Mouse (Mus musculus) inflammation-experienced regulatory T-cells, adult 6 months (primary cell): ENCODE measurements around the gene Sh2d6. TPM values are rescaled to one million over a fixed set of nuclear protein-coding genes. Genes with fewer than 3 reads are reported as not detected.
"Not testable (repeated sequence)": the region's sequence is repeated elsewhere in the genome, so short reads cannot be mapped to it uniquely, and the experiment has no call there.

ENCODE experiments used
- ATAC-seq: one replicate; pipeline ENCODE4 v1.8.0; 2017
- polyA plus RNA-seq, 3 experiments: library from polyadenylated mRNA; unstranded; fragments of 100-300 nt; shearing (Covaris generic); gene quantifications; one replicate each; pipeline ENCODE4 v1.2.1; 2017

The Sh2d6 gene
- polyA plus RNA-seq, 3 experiments from 2014 or later, result not detected

DNA sequence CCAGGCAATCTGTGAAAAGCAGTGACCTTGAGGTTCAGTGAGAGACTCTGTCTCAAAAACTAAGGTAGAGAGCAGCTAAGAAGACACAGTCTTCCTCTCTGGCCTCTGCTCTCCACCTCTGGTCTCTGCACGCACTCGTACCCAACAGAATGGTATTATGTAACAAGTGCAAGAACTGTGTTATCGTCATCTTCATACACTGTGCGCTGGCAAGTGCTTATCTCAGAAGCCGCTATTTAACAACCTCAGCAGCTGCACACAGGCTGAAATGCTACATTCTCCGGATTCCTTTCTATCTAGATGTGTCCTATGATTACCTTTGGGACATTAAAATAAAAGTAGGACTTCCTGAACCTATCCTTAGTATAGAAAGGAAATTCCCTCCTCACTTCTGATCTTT, 28.6 kb downstream of the Sh2d6 start:
- ATAC-seq, result no peak

DNA sequence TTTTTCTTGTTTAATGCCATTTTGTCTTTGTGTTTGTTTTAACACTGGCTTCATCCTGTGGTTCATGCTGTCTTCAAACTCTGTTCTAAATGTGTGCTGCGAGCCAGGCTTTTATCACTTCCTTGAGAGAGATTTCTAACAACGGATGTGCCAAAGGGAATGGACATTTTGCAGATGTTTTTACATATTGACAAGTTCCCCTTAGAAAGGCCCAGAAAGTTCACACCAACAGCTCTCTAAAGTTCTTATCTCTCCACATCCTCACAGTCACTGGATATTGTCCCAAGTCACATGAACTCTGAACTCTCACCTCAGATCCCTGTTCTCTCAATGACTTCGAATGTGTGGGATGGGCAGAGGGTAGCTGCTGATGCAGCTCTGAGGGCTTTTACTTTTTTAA, 30.4 kb downstream of the Sh2d6 start:
- no peak for ATAC-seq

DNA sequence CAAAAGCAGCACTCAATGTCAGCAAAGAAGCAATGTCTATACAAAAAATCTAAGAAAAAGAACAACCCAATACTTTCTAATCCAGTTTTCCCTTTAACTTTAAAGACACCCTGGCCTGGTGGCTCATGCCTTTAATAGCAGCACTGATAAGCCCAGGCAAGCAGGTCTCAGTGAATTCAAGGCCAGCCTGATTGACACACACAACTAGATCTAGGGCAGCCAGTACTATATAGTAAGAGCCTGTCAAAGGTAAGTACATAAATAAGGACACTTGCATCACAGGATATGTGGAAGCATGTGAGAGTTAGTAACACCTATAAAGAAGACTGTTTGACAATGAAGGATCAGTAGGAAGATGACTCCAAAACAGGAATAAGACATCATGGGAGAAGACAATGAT, 32.0 kb downstream of the Sh2d6 start:
- no peak for ATAC-seq

DNA sequence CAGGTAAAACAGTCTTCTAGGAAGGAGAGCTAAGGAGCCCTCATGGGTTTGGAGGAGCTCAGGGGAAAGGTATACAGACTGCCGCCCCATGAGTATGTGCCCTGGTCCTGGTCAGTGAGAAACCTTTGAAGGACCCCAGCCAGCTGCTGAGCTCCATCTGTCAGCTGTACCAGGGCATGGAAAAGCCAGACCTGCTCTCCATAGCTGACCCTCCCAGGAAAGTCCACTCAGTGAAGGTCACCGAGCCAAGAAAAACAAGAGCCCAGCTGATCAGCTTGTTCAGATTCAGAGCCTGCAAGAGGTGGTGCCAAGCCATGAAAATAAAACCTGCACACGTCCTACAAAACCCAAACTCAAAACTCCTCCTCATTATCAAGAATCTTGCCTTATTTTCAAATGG, 32.7 kb downstream of the Sh2d6 start:
- no peak for ATAC-seq

DNA sequence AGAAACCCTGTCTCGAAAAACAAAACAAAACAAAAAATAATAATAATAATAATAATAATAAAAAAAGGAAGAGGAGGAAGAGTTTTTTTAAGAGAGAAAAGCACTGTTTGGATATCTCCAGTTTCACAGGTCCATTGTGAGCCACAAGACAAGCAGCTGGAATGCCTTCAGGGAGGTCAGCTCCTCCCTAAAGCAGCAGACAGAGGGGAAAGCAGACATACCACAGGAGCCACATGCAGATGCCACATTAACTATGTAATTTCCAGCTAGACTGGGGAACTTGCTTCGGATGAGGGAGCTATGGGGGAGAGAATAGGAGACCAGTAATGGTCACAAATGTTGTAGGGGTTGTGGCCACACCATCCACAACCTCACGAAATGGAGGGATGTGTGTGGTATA, 34.2 kb downstream of the Sh2d6 start:
- no peak for ATAC-seq

DNA sequence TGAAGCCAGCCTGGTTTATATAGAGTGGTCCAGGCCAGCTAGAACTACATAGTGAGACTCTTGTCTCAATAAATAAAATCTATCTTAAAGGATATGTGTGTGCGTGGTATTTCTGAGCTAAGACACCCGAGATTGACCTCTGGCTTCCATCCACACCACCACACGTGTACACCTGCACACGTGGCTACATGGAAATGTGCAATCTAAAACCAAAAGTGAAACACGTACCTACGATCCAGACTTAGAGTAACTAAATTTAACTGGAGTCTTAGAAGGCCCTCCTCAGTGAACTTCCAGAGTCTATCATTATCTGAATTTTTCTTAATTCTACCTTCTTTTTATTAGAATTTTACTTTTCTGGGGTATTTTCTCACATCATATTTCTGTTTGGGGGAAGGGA, 35.2 kb downstream of the Sh2d6 start:
- peak; percentile 75 for ATAC-seq

DNA sequence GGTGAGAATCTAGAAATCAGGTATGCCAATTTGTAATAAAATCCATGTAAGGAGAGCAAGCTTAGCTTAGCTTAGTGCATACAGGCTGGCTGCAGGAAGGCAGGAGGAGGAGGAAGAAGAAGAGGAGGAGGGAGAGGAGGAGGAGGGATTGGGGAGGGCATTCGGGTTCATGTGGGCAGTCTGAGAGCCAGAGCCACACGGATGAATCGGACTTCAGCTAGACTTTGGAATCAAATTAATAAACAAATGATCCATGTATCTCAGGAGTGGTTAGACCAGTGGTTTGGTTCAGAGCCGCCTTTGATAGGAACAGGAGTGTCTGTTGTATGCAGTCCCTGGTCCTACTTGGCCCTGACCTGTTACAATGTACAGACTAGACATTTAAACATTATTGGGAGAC, 36.6 kb downstream of the Sh2d6 start:
- ATAC-seq, result no peak

DNA sequence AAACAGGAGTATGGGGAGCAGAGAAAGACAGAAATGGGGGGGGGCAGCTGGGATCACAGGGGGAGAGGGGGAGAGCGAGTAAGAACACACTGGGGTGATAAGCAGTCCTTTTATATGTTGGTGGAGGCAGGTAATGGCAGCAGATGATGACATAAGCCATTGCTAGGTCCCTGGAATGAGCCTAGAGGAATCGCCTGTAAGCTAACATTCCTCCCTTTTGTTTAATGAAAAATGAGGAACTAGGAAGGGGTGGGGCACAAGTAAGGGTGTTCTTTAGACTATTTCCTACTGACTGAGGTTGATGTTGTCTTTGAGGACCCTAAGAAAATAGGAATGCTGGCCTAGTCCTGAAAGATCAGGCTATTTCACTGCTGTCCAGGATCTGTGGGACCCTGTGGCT, 39.4 kb downstream of the Sh2d6 start:
- ATAC-seq, result no peak

DNA sequence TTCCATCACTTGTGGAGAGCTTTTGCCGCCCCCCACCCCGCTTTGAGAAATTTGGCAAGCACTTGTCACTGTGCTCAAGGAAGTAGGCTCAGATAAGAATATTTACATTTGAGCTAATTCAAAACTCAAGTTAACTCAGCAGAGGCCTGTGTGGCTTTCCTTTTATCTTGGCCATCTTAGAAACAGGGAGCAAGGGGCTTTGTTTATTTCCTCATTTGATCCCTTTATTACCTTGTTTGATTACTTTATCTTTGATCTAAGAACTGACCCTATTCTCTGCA, 41.1 kb downstream of the Sh2d6 start:
- ATAC-seq, result no peak

DNA sequence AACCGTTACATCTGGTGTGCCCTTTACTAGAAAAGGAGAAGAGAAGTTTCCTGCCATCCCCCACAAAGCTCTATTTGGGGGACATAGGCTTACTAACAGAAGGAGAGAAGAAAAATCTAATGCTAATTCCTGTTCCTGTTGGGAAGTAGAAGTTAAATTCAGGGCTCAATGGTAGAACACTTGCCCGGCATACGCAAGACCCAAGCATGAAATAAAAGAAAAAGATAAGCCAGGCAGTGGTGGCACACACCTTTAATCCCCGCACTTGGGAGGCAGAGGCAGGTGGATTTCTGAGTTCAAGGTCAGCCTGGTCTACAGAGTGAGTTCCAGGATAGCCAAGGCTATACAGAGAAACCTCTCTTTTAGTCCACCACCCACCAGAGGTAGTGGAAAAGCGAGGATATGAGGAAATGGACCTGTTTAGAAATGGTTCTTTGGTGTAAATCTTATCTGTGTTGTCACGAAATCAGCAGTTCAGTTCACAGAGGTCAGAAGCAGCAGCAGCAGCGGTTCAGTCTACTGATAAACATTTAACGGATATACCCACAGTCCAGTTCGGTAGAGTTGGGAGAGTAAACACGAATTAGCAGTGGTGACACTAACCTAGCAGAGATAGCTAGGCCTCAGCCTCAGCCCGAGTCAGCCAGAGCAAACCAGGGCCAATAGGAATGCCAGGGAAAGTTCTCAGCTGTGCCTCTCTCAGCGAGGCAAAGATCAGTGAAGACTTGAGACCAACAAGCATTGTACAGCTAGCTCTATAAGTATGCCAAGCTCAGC, 41.7 kb downstream of the Sh2d6 start:
- no peak for ATAC-seq

DNA sequence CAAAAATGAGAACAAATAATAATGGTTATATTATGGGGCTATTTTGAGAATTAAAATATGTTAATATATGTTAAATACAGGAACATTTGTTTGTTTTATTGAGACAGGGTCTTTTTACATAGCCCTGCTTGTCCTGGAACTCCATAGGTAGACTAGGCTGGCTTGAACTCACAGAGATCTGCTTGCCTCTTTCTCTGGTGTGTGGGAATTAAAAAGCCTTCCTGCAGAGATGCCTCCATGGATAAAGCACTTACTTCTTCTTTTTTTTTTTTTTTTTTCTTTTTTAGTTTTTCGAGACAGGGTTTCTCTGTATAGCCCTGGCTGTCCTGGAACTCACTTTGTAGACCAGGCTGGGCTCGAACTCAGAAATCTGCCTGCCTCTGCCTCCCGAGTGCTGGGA, 42.8 kb downstream of the Sh2d6 start:
- ATAC-seq, result not testable (repeated sequence)

DNA sequence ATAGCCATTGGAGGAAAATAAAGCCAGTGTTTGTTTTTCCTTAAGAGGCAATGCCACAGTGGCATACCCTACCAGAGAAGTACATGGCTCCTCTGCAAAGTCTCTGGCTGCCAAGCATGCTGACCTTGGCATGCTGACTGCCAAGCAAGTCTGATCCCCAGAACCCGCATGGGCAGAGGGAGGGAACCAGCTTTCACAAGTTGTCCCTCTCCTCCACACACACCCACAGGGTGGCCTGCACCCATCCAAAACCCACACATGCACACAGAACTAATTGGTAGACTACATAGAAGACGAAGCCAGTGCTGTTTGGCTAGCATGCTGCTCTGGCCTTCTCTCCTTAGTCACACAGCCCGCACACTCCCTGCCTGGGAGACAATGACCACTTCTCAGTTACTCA, 43.9 kb downstream of the Sh2d6 start:
- ATAC-seq, result no peak

DNA sequence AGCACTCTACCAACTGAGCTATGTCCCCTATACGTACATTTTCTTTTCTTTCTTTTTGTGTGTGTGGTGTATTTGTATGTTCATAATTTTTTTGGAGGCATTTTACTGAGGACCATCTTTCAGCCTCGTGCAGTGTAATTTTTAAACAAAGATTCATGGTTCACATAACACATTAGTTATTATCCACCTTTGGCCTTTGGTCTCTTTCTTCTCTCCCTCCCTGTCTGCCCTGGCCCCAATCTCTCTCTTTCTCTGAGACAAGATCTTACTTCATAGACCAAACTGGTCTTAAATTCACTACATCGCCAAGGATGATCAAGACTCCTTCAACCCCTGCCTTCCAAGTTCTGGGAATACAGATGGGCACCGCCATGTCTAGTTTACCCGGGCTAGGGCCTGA, 44.7 kb downstream of the Sh2d6 start:
- no peak for ATAC-seq

DNA sequence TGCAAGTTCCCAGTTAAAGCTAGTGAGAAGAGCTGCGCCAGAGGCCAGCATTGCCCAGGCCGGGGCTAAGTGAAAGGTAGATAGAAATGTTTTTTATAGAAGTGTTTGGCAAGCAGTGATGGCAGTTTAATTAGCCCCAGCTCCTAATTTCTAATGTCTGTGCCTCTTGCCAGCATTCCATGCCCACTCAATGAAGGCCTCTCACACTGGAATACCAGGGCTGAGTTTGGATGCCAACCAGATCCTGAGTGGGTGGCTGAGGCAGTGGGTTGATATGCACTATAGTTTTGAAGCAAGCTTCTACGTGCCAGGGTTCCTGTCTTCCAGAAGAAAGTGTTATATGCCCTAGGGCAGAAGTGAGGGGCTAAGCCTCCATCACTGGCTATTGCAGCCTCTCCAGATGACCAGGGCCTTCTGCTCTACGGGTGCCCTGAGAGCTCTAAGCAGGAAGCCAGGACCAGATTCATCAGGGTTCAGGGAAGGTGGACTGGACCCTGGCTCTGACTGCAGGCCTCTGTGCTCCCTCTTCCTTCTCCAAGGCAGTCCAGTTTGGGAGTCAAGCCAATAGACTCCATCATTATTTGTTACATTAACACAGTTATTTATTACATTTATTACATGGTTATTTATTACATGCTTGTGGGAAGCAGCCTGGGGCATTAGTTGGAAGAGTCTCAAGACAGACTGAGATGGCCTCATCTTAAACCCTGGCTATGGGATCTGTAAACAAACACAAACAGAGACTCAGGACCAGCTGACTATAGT, 46.1 kb downstream of the Sh2d6 start:
- ATAC-seq, result no peak

DNA sequence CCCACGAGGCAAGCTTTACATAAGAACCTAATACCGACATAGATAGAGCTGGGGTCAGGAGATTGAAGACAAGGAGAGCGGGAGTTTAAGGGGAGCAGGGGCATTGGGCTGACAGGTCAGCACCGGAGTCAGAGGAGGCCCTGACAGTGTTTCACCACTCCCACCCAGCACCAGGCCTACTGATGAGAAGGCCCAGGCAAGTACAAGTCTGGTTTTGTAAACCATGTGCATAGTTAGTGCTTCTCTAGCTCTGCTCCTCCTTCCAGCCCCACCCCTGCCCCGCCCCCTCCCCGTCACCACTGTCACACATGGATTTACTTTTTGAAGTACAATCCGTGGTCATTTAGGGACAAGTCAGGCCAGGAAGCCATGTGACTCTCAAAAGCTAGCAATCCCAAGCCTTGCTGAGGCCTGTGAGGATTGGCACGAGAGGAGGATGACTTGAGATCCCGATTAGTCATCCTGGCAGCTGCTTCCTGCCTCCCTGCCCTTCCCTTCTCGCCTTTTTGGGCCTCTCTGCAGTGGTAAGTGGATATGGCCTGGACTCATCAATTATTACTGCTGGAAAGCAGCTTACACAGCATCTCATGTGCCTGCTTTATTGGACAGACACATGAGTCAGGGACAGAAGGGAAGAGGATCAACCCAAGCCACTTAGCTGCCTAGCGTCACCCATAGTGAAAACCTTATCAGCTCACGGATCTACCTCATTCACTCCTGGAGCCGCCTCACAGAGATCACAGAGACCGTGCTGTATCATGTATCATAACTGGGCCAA, 48.1 kb downstream of the Sh2d6 start:
- ATAC-seq, result no peak

DNA sequence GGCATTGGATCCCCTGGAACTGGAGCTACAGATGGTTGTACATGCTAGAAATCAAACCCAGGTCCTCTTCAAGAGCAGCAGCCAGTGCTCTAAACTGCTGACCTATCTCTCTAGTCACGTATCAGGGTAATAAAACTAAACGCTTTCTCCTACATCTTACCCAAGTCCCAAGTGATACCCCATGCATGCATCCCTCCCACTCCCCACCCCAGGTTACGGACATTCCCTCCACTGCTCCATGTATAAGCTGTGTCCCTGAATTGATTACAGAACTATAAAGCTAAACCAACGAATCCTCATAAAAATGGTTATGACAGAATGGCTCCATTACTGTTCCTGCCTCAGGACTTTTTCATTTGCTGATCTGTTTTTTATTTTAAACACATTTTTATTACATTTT, 55.3 kb downstream of the Sh2d6 start:
- no peak for ATAC-seq

DNA sequence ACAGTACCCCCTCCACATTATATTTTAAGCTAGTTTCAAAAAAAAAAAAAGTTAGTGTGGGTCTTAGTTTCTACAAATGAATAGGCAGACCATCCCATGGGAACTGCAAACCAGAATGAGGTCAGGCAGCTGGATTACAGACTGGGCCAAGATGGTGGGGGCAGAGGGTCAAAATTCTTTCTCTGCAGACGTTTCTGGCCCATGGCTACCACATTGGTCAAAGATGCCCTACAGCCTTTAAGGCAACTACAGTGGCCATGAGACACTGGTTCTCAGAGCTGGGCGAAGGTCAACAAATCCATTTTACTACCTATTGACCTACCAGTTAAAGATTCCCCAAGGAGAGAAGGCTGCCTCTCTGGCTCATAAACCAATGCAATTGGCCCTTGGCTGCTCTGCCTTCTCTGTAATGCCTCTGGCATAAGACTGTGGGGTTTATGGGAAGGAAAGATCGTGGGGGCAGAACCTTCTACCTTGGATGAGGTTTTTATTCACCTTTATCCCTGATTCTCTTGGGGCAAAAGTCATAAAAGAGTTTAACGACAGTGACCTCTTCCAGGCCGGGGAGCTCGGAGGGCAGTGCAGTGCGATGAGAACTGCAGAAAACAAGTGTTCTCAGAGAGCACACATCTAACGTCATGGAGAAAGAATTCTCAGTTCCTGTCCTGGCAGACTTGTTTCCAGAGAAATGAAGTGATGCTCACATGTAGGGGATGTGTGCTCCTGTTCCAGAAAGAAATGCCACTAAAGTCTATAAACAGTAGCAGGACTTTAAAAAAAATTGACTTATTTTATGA, 55.9 kb downstream of the Sh2d6 start:
- ATAC-seq, result no peak

Other genes with a start within 250 kb of the Sh2d6 start
- not detected for gene Sftpb, start 217.1 kb downstream of the Sh2d6 start, polyA plus RNA-seq
- 10 to 100 TPM; 16.5 to 26.1 (median 20.8) TPM for gene Usp39, start 176.5 kb downstream of the Sh2d6 start, polyA plus RNA-seq
- gene 0610030E20Rik, start 174.4 kb downstream of the Sh2d6 start, polyA plus RNA-seq, result 10 to 100 TPM; 18.2 to 25.5 (median 19.7) TPM
- 1 to 10 TPM in 1 of 3 experiments, under 1 TPM in 2; 0.57 to 1.1 (median 0.67) TPM for gene Tmem150a, start 166.3 kb downstream of the Sh2d6 start, polyA plus RNA-seq
- gene Rnf181, start 154.8 kb downstream of the Sh2d6 start, polyA plus RNA-seq, result 100 to 1,000 TPM; 107 to 150 (median 144) TPM
- 10 to 100 TPM; 67.7 to 70.9 (median 69.7) TPM for gene Vamp5, start 141.2 kb downstream of the Sh2d6 start, polyA plus RNA-seq
- gene Vamp8, start 131.0 kb downstream of the Sh2d6 start, polyA plus RNA-seq, result 100 to 1,000 TPM; 338 to 440 (median 338) TPM
- gene Ggcx, start 107.4 kb downstream of the Sh2d6 start, polyA plus RNA-seq, result 1 to 10 TPM; 5.6 to 6.5 (median 5.9) TPM
- 100 to 1,000 TPM; 217 to 228 (median 219) TPM for gene Mat2a, start 82.1 kb downstream of the Sh2d6 start, polyA plus RNA-seq
- gene Capg, start 22.7 kb upstream of the Sh2d6 start, polyA plus RNA-seq, result 100 to 1,000 TPM; 499 to 613 (median 536) TPM
- 10 to 100 TPM; 13.7 to 24.3 (median 20.6) TPM for gene Elmod3, start 76.7 kb upstream of the Sh2d6 start, polyA plus RNA-seq
- 1 to 10 TPM; 3.9 to 5.5 (median 4.1) TPM for gene Retsat, start 76.8 kb upstream of the Sh2d6 start, polyA plus RNA-seq
- gene Tgoln1, start 95.3 kb upstream of the Sh2d6 start, polyA plus RNA-seq, result 100 to 1,000 TPM; 103 to 111 (median 108) TPM